In the genomic region with DNA sequence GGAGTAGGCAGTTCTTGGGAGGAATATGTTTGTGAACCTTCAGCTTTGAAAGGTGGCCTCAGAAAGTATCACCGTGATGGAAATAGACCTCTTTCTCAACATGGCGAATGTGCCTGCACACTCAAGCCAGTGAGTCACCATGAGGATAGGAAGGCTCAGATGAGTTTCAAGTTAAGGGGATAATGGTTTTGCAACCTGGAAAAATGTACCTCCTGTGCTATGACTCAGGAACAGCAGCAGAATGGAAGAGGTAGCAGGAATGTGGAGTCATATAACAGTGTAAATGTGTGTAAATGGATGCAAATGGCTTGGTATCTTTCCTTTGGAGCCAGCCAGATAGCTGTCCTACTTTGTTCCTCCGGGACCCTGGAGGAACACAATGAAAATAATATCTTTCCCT, we compare ENCODE assay signal across 23 mouse cellular contexts.
DNase-seq lines count a peak whose midpoint lies in the region; ATAC-seq and TF ChIP-seq lines count a peak whose summit lies in the region.
"Had no signal": no experiment of that assay in that cellular context is flagged by ENCODE, and none has a peak within 500 bp of the region (broad histone marks: within the 10 kb centered on the region; RNA-seq: fewer than 3 reads in every experiment).

No protein-coding gene starts in this region.

- in situ Hi-C loops in Patski (cut with MboI; ENCODE audit: low pct_unique_long_range_greater_than_20kb), result loop anchor here (10.0 to 25.0 kb wide), 2 partner anchors 135 to 1343 kb away; no protein-coding TSS in a partner anchor

- no peaks in the 10 kb centered on the region for H3K27me3 ChIP-seq in heart, embryonic 13.5 days (replicated peaks)
- no peaks in the 10 kb centered on the region for H3K27me3 ChIP-seq in heart, postnatal 0 days (ENCODE audit: control insufficient read depth, insufficient read depth, low read length)
- H3K27me3 ChIP-seq in Patski, result no peaks in the 10 kb centered on the region
- no peaks in the 10 kb centered on the region for H3K27me3 ChIP-seq in hindbrain, postnatal 0 days (ENCODE audit: insufficient read depth, low read length)
- H3K27me3 ChIP-seq: embryonic facial prominence, embryonic 15.5 days; hindbrain, embryonic 15.5 days had no signal

- peak overlapping the region; percentile 44 for H3K27ac ChIP-seq in heart, embryonic 13.5 days (replicated peaks)
- H3K27ac ChIP-seq in heart, postnatal 0 days (ENCODE audit: low read depth), result peak overlapping the region; percentile 17; the same call in 1 of the 2 replicates
- H3K27ac ChIP-seq in hindbrain, postnatal 0 days, result no peak overlapping the region
- H3K27ac ChIP-seq: embryonic facial prominence, embryonic 15.5 days; forebrain, embryonic 10.5 days; hindbrain, embryonic 15.5 days; kidney, postnatal 0 days had no signal

- H3K9me3 ChIP-seq in heart, embryonic 13.5 days, result no peaks in the 10 kb centered on the region
- H3K9me3 ChIP-seq in heart, postnatal 0 days (replicated peaks; ENCODE audit: control insufficient read depth, low read length), result no peaks in the 10 kb centered on the region
- no peaks in the 10 kb centered on the region for H3K9me3 ChIP-seq in hindbrain, postnatal 0 days (ENCODE audit: low read length)
- H3K9me3 ChIP-seq: embryonic facial prominence, embryonic 15.5 days; forebrain, embryonic 10.5 days; hindbrain, embryonic 15.5 days had no signal

- no peak for TF ChIP-seq EP300 in heart, postnatal 0 days (IDR thresholded peaks at IDR 0.05; ENCODE audit: low read depth)

- H3K4me2 ChIP-seq in heart, embryonic 13.5 days, result no peak overlapping the region
- no peak overlapping the region for H3K4me2 ChIP-seq in heart, postnatal 0 days (ENCODE audit: low read depth, low read length)
- no peak overlapping the region for H3K4me2 ChIP-seq in hindbrain, postnatal 0 days (ENCODE audit: low read depth, low read length)
- H3K4me2 ChIP-seq: embryonic facial prominence, embryonic 15.5 days; hindbrain, embryonic 15.5 days had no signal

- POLR2A ChIA-PET in Patski (lab: Charles Lee), result no interaction called here

- TF ChIP-seq CTCF in heart, postnatal 0 days (IDR thresholded peaks at IDR 0.05; ENCODE audit: low read depth), result no peak
- no peak for TF ChIP-seq CTCF in Patski (IDR thresholded peaks at IDR 0.05)
- TF ChIP-seq CTCF in hindbrain, postnatal 0 days (IDR thresholded peaks at IDR 0.05; ENCODE audit: low read depth), result no peak

- no peak overlapping the region for H3K9ac ChIP-seq in heart, embryonic 13.5 days
- H3K9ac ChIP-seq in heart, postnatal 0 days (replicated peaks; ENCODE audit: low read depth, low read length), result no peak overlapping the region
- H3K9ac ChIP-seq in hindbrain, postnatal 0 days (replicated peaks; ENCODE audit: low read length), result no peak overlapping the region
- H3K9ac ChIP-seq: embryonic facial prominence, embryonic 15.5 days; hindbrain, embryonic 15.5 days had no signal

- H3K4me3 ChIP-seq in heart, embryonic 13.5 days, result no peak overlapping the region
- H3K4me3 ChIP-seq in heart, postnatal 0 days (ENCODE audit: low read depth, low read length), result no peak overlapping the region
- no peak overlapping the region for H3K4me3 ChIP-seq in hindbrain, postnatal 0 days (ENCODE audit: low read length)
- H3K4me3 ChIP-seq: embryonic facial prominence, embryonic 15.5 days; erythroblast, embryonic 14.5 days; forebrain, embryonic 10.5 days; hindbrain, embryonic 15.5 days had no signal

- peaks cover 29% of the 10 kb centered on the region for H3K36me3 ChIP-seq in heart, embryonic 13.5 days
- peaks cover 11% of the 10 kb centered on the region for H3K36me3 ChIP-seq in heart, postnatal 0 days (replicated peaks; ENCODE audit: control insufficient read depth, insufficient read depth, low read length)
- H3K36me3 ChIP-seq in hindbrain, postnatal 0 days (ENCODE audit: insufficient read depth, low read length), result no peaks in the 10 kb centered on the region; the same call in 1 of the 2 replicates

- CTCF ChIA-PET in Patski (lab: Charles Lee), result no interaction called here

- 60% methylated on average over 3 of the region's 3 CpGs for WGBS in heart, embryonic 13.5 days
- WGBS in heart, postnatal 0 days, result 47% methylated on average over 3 of the region's 3 CpGs
- 95% methylated on average over 3 of the region's 3 CpGs for WGBS in hindbrain, postnatal 0 days

- H3K4me1 ChIP-seq in heart, embryonic 13.5 days, result peaks cover 24% of the 10 kb centered on the region
- peaks cover 4% of the 10 kb centered on the region; the same call in 1 of the 2 replicates for H3K4me1 ChIP-seq in heart, postnatal 0 days (ENCODE audit: control insufficient read depth, insufficient read depth)
- no peaks in the 10 kb centered on the region for H3K4me1 ChIP-seq in hindbrain, postnatal 0 days (ENCODE audit: insufficient read depth, low read length)
- H3K4me1 ChIP-seq: embryonic facial prominence, embryonic 15.5 days; forebrain, embryonic 10.5 days; hindbrain, embryonic 15.5 days had no signal

- ATAC-seq in heart, embryonic 13.5 days (ENCODE audit: extremely low read depth, insufficient number of reproducible peaks, low FRiP score, low TSS enrichment), result no peak
- ATAC-seq in heart, postnatal 0 days (ENCODE audit: insufficient read depth, low read depth), result no peak
- ATAC-seq in Patski, result peak; percentile 51
- ATAC-seq in hindbrain, postnatal 0 days, result no peak
- ATAC-seq: forebrain, embryonic 14.5 days; inflammation-experienced regulatory T-cells, adult 6 months had no signal

- DNase-seq in heart, adult 8-10 months (ENCODE audit: low spot score), result no peak
- no peak for DNase-seq in heart, postnatal 0 days (ENCODE audit: low spot score)
- DNase-seq in heart, postnatal 4 days, result no peak
- no peak for DNase-seq in Patski (ENCODE audit: low read depth, low spot score)
- DNase-seq in hindbrain, postnatal 0 days (ENCODE audit: low spot score), result no peak
- DNase-seq: adrenal gland, adult 2 months; adrenal gland, postnatal 25 days; cerebellum, adult 11 months; cerebellum, adult 8-10 months; cerebellum, postnatal 14 days; embryo, embryonic 11 days; gastrocnemius, postnatal 36 days; heart, postnatal 10 days; kidney, adult 11 months; kidney, adult 9 months had no signal
